Mouse (Mus musculus) mesoderm, embryonic 11.5 days (tissue): ENCODE results near the gene Slc9a9.

Experiments used
- DNase-seq: peaks from one replicate; pipeline ENCODE4 v3.0.0-alpha.2; 2012; ENCODE audit warnings: low read depth, low spot score

Slc9a9 gene

GRCm38 (mm10) chr9:95072450-95072955 is 402.8 kb downstream of the Slc9a9 start:
- no peak for DNase-seq

- peak; percentile 41 for DNase-seq
Observed at GRCm38 (mm10) chr9:95073691-95074090, 404.0 kb downstream of the Slc9a9 start.

GRCm38 (mm10) chr9:95075856-95076255 is 406.1 kb downstream of the Slc9a9 start:
- no peak for DNase-seq

GRCm38 (mm10) chr9:95077938-95078337 is 408.2 kb downstream of the Slc9a9 start:
- no peak for DNase-seq

GRCm38 (mm10) chr9:95078626-95079025 is 408.9 kb downstream of the Slc9a9 start:
- no peak for DNase-seq

GRCm38 (mm10) chr9:95079951-95080350 is 410.2 kb downstream of the Slc9a9 start:
- DNase-seq, result no peak

GRCm38 (mm10) chr9:95086109-95086821 is 416.6 kb downstream of the Slc9a9 start:
- no peak for DNase-seq

- DNase-seq, result no peak
Observed at GRCm38 (mm10) chr9:95088221-95088620, 418.5 kb downstream of the Slc9a9 start.

- no peak for DNase-seq
Observed at GRCm38 (mm10) chr9:95089050-95089449, 419.3 kb downstream of the Slc9a9 start.

- DNase-seq, result no peak
Observed at GRCm38 (mm10) chr9:95096486-95096885, 426.8 kb downstream of the Slc9a9 start.

- DNase-seq, result no peak
Observed at GRCm38 (mm10) chr9:95105768-95106167, 436.1 kb downstream of the Slc9a9 start.

- DNase-seq, result no peak
Observed at GRCm38 (mm10) chr9:95109799-95110198, 440.1 kb downstream of the Slc9a9 start.

- DNase-seq, result no peak
Observed at GRCm38 (mm10) chr9:95110768-95111167, 441.1 kb downstream of the Slc9a9 start.

GRCm38 (mm10) chr9:95111732-95112131 is 442.0 kb downstream of the Slc9a9 start:
- DNase-seq, result no peak

GRCm38 (mm10) chr9:95113157-95114135 is 443.7 kb downstream of the Slc9a9 start:
- DNase-seq, result no peak

GRCm38 (mm10) chr9:95120062-95120461 is 450.4 kb downstream of the Slc9a9 start:
- no peak for DNase-seq

- DNase-seq, result peak; percentile 50
Observed at GRCm38 (mm10) chr9:95121151-95121835, 451.6 kb downstream of the Slc9a9 start.

- DNase-seq, result no peak
Observed at GRCm38 (mm10) chr9:95125683-95126082, 456.0 kb downstream of the Slc9a9 start.

- no peak for DNase-seq
Observed at GRCm38 (mm10) chr9:95127774-95128173, 458.1 kb downstream of the Slc9a9 start.

- DNase-seq, result peak; percentile 9
Observed at GRCm38 (mm10) chr9:95149206-95149729, 479.6 kb downstream of the Slc9a9 start.

GRCm38 (mm10) chr9:95150096-95150495 is 480.4 kb downstream of the Slc9a9 start:
- peak; percentile 24 for DNase-seq
